29 mouse cellular contexts compared by ENCODE assay signal in the genomic region with DNA sequence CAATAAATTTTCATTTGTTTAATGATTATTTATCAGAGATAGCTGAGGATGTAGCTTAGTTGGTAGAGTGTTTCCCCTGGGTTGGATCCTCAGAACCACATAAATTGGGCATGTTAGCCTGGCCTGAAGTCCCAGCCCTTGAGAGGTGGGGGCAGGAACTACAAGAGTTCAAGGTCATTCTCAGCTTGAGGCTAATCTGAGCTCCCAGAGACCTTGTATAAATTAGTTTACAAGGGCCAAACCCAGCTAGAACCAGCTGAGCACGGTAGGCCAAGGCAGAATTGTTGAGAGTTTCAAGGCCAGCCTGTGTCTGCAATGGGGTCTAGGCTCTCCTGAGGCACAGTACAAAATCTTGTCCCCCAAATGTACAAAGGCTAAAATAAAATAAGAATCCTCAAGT. TPM values are rescaled to one million over a fixed set of nuclear protein-coding genes. Genes with fewer than 3 reads are reported as not detected.
DNase-seq lines count a peak whose midpoint lies in the region; ATAC-seq lines count a peak whose summit lies in the region.
"Had no signal": no experiment of that assay in that cellular context is flagged by ENCODE, and none has a peak within 500 bp of the region (broad histone marks: within the 10 kb centered on the region; RNA-seq: fewer than 3 reads in every experiment).

No protein-coding gene starts in this region.

- H3K36me3 ChIP-seq in heart, embryonic 12.5 days = no peaks in the 10 kb centered on the region
- no peaks in the 10 kb centered on the region for H3K36me3 ChIP-seq in kidney, embryonic 16.5 days (ENCODE audit: insufficient read depth, low read length)
- H3K36me3 ChIP-seq: forebrain, embryonic 10.5 days; G1E; limb, embryonic 15.5 days; liver, embryonic 15.5 days; midbrain, embryonic 15.5 days; neural tube, embryonic 13.5 days had no signal

- H3K4me3 ChIP-seq in heart, embryonic 12.5 days = no peak overlapping the region
- no peak overlapping the region for H3K4me3 ChIP-seq in kidney, embryonic 16.5 days (ENCODE audit: low read length)
- H3K4me3 ChIP-seq: forebrain, embryonic 10.5 days; limb, embryonic 15.5 days; myocyte; neural tube, embryonic 13.5 days had no signal

- H3K27ac ChIP-seq in heart, embryonic 12.5 days (ENCODE audit: poor library complexity, severe bottlenecking) = no peak overlapping the region
- no peak overlapping the region for H3K27ac ChIP-seq in kidney, embryonic 16.5 days (ENCODE audit: low read length)
- H3K27ac ChIP-seq: forebrain, embryonic 10.5 days; hindbrain, embryonic 14.5 days; left cerebral cortex, adult 2 months; limb, embryonic 15.5 days; liver, embryonic 15.5 days; macrophage; midbrain, embryonic 15.5 days; neural tube, embryonic 13.5 days had no signal

- no peak for DNase-seq in heart, postnatal 4 days
- peak; percentile 51 for DNase-seq in kidney, adult 11 months
- DNase-seq in ES-CJ7 (ENCODE audit: low read depth, low spot score) = peak; percentile 84
- peak; percentile 15 for DNase-seq in kidney, postnatal 10 days
- DNase-seq in left cerebral cortex, postnatal 36 days (ENCODE audit: low spot score in 2 of 2) = no peak
- DNase-seq: adrenal gland, postnatal 14 days; cerebellum, postnatal 10 days; gastrocnemius, postnatal 10 days; heart, postnatal 14 days; layer of hippocampus, adult 9-11 months; left cerebral cortex, postnatal 4 days; retina, postnatal 1 day; thymus, postnatal 14 days had no signal

- H3K9ac ChIP-seq in heart, embryonic 12.5 days = no peak overlapping the region
- no peak overlapping the region for H3K9ac ChIP-seq in kidney, embryonic 16.5 days (replicated peaks; ENCODE audit: low read length)
- H3K9ac ChIP-seq: hindbrain, embryonic 14.5 days; limb, embryonic 15.5 days; liver, embryonic 15.5 days; midbrain, embryonic 15.5 days; neural tube, embryonic 13.5 days had no signal

- intact Hi-C loops in left cerebral cortex, postnatal 36 days (cut with DNase I) = no loop called here

- no peak for ATAC-seq in heart, embryonic 12.5 days (ENCODE audit: insufficient number of reproducible peaks, low FRiP score)
- ATAC-seq in kidney, embryonic 16.5 days (ENCODE audit: low FRiP score, low TSS enrichment) = no peak
- no peak for ATAC-seq in activated CD4-positive, CD25-positive, alpha-beta regulatory T cell, adult 4 months
- ATAC-seq: forebrain, embryonic 16.5 days; inflammation-experienced regulatory T-cells, adult 6 months; midbrain, embryonic 15.5 days; Patski had no signal

- no peaks in the 10 kb centered on the region for H3K27me3 ChIP-seq in heart, embryonic 12.5 days (replicated peaks)
- no peaks in the 10 kb centered on the region for H3K27me3 ChIP-seq in kidney, embryonic 16.5 days (ENCODE audit: insufficient read depth, low read length)
- H3K27me3 ChIP-seq: limb, embryonic 15.5 days; midbrain, embryonic 15.5 days; Patski had no signal

- H3K4me2 ChIP-seq in heart, embryonic 12.5 days = peak overlapping the region; percentile 41
- H3K4me2 ChIP-seq in kidney, embryonic 16.5 days (replicated peaks; ENCODE audit: low read depth, low read length) = no peak overlapping the region
- H3K4me2 ChIP-seq: limb, embryonic 15.5 days had no signal

- 0 out of 2 replicates have a peak, but pooled peaks cover 2% of the 10 kb centered on the region for H3K4me1 ChIP-seq in heart, embryonic 12.5 days (replicated peaks)
- peaks cover 3% of the 10 kb centered on the region; the same call in 1 of the 2 replicates for H3K4me1 ChIP-seq in kidney, embryonic 16.5 days (ENCODE audit: insufficient read depth, low read length)
- H3K4me1 ChIP-seq: limb, embryonic 15.5 days; neural tube, embryonic 13.5 days had no signal

- no peaks in the 10 kb centered on the region for H3K9me3 ChIP-seq in heart, embryonic 12.5 days (replicated peaks)
- no peaks in the 10 kb centered on the region for H3K9me3 ChIP-seq in kidney, embryonic 16.5 days (ENCODE audit: low read length)
- H3K9me3 ChIP-seq: forebrain, embryonic 10.5 days; G1E; limb, embryonic 15.5 days; liver, embryonic 15.5 days; midbrain, embryonic 15.5 days; neural tube, embryonic 13.5 days had no signal

- WGBS in heart, embryonic 12.5 days = 58% methylated on average over 1 of the region's 1 CpGs
- WGBS in kidney, embryonic 16.5 days = 21% methylated on average over 1 of the region's 1 CpGs

RNA-seq across cellular contexts. Expression of a gene that starts 1.5 kb away (rescaled TPM):
- polyA plus RNA-seq in heart, embryonic 12.5 days (2016; fragmentation: Nextera tagmentation; extraction: Ambion mirVana) = 14.7 and 16.1 TPM in 2 replicates
- total RNA-seq in heart, postnatal 4 days (2021) = 10 to 100 TPM; 36.4 to 38.0 TPM
- polyA plus RNA-seq in kidney, embryonic 16.5 days (2015; fragmentation: Nextera tagmentation; extraction: Ambion mirVana) = 18.8 and 19.5 TPM in 2 replicates
- 1 to 10 TPM; 1.5 to 2.1 TPM for polyA plus RNA-seq in activated CD4-positive, CD25-positive, alpha-beta regulatory T cell, adult 4 months (2017; shearing (Covaris generic))
- total RNA-seq in left cerebral cortex, postnatal 36 days (2021) = 10 to 100 TPM; 15.5 to 24.5 TPM

RNA-seq across cellular contexts. Expression of a gene that starts 19.5 kb away (rescaled TPM):
- 1.6 TPM in 2 replicates for polyA plus RNA-seq in heart, embryonic 12.5 days (2016; fragmentation: Nextera tagmentation; extraction: Ambion mirVana)
- 1 to 10 TPM; 3.2 to 4.3 TPM for total RNA-seq in heart, postnatal 4 days (2021)
- 2.4 and 3.6 TPM in 2 replicates for polyA plus RNA-seq in kidney, embryonic 16.5 days (2015; fragmentation: Nextera tagmentation; extraction: Ambion mirVana)
- 10 to 100 TPM; 25.1 to 32.1 TPM for polyA plus RNA-seq in activated CD4-positive, CD25-positive, alpha-beta regulatory T cell, adult 4 months (2017; shearing (Covaris generic))
- 1 to 10 TPM; 3.2 to 3.5 TPM for total RNA-seq in left cerebral cortex, postnatal 36 days (2021)

Comparison
In these comparisons a context has a peak if more than half of its experiments do, and no peak if none do; other contexts are left out.
1. DNase-seq: peak in kidney, adult 11 months (single experiment), ES-CJ7 (single experiment) and kidney, postnatal 10 days (single experiment); none in heart, postnatal 4 days (single experiment) and left cerebral cortex, postnatal 36 days (0 of 2).